Comparison of ENCODE assay signal across 20 mouse cellular contexts in genomic region chr12:17701131-17701720, GRCm38 (mm10). TPM values are rescaled to one million over a fixed set of nuclear protein-coding genes. Genes with fewer than 3 reads are reported as not detected.
A peak's percentile ranks its signal among the peaks of the same experiment; 100 is the strongest.
DNase-seq lines count a peak whose midpoint lies in the region; ATAC-seq and TF ChIP-seq lines count a peak whose summit lies in the region.
"Had no signal": no experiment of that assay in that cellular context is flagged by ENCODE, and none has a peak within 500 bp of the region (broad histone marks: within the 10 kb centered on the region; RNA-seq: fewer than 3 reads in every experiment).

No protein-coding gene starts in this region.

- no peak overlapping the region for H3K4me3 ChIP-seq in heart, adult 2 months
- no peak overlapping the region for H3K4me3 ChIP-seq in liver, adult 2 months (ENCODE audit: insufficient read depth, low read depth, low read length)
- H3K4me3 ChIP-seq in neural tube, embryonic 13.5 days, result no peak overlapping the region
- H3K4me3 ChIP-seq: embryonic facial prominence, embryonic 10.5 days; erythroblast, embryonic 14.5 days; hindbrain, embryonic 15.5 days; neural tube, embryonic 15.5 days had no signal

- 0 out of 2 replicates have a peak, but pooled peaks have one; percentile 15 for TF ChIP-seq EP300 in heart, adult 2 months (IDR thresholded peaks at IDR 0.05; ENCODE audit: insufficient read depth, low read depth, low read length)

- no peaks in the 10 kb centered on the region for H3K27me3 ChIP-seq in heart, adult 2 months (ENCODE audit: control insufficient read depth, insufficient read depth, low read length)
- no peaks in the 10 kb centered on the region for H3K27me3 ChIP-seq in liver, adult 2 months (ENCODE audit: control insufficient read depth, insufficient read depth, low read length)
- H3K27me3 ChIP-seq in neural tube, embryonic 13.5 days, result no peaks in the 10 kb centered on the region
- H3K27me3 ChIP-seq: hindbrain, embryonic 15.5 days; neural tube, embryonic 15.5 days had no signal

- no peak overlapping the region for H3K4me2 ChIP-seq in neural tube, embryonic 13.5 days
- H3K4me2 ChIP-seq: hindbrain, embryonic 15.5 days; neural tube, embryonic 15.5 days had no signal

- H3K36me3 ChIP-seq in heart, adult 2 months (ENCODE audit: control insufficient read depth, insufficient read depth, low read length), result no peaks in the 10 kb centered on the region
- H3K36me3 ChIP-seq in liver, adult 2 months (ENCODE audit: control insufficient read depth, insufficient read depth, low read length), result no peaks in the 10 kb centered on the region
- no peaks in the 10 kb centered on the region for H3K36me3 ChIP-seq in neural tube, embryonic 13.5 days
- H3K36me3 ChIP-seq: embryonic facial prominence, embryonic 10.5 days; G1E; hindbrain, embryonic 15.5 days; neural tube, embryonic 15.5 days had no signal

- DNase-seq in heart, adult 2 months, result no peak
- no peak for DNase-seq in heart, postnatal 4 days
- no peak for DNase-seq in liver, adult 2 months (ENCODE audit: extremely low read depth, low read depth, low spot score)
- no peak for DNase-seq in liver
- DNase-seq in neural tube, embryonic 10.5 days (ENCODE audit: extremely low spot score, low spot score), result no peak
- no peak for DNase-seq in thymus, postnatal 0 days (ENCODE audit: low spot score)
- DNase-seq: adrenal gland, adult 2 months; forebrain, postnatal 0 days; heart, postnatal 14 days; layer of hippocampus, adult 9-11 months; right cerebral cortex, postnatal 25 days; thymus, postnatal 14 days had no signal

- no peak for TF ChIP-seq CTCF in heart, adult 2 months (IDR thresholded peaks at IDR 0.05)
- no peak for TF ChIP-seq CTCF in liver, adult 2 months (IDR thresholded peaks at IDR 0.05; ENCODE audit: low read depth, low read length)

- TF ChIP-seq POLR2A in heart, adult 2 months (IDR thresholded peaks at IDR 0.05; ENCODE audit: insufficient read depth, low read depth, low read length), result no peak
- TF ChIP-seq POLR2A in liver, adult 2 months (IDR thresholded peaks at IDR 0.05; ENCODE audit: extremely low read depth, insufficient read depth, low read length), result no peak

- peaks cover 28% of the 10 kb centered on the region for H3K4me1 ChIP-seq in heart, adult 2 months (ENCODE audit: control insufficient read depth, insufficient read depth, low read length)
- H3K4me1 ChIP-seq in liver, adult 2 months (ENCODE audit: control insufficient read depth, insufficient read depth, low read length), result peaks cover 25% of the 10 kb centered on the region
- H3K4me1 ChIP-seq in neural tube, embryonic 13.5 days (replicated peaks), result peaks cover 38% of the 10 kb centered on the region

- H3K9ac ChIP-seq in heart, adult 2 months (ENCODE audit: low read depth, low read length), result no peak overlapping the region
- H3K9ac ChIP-seq in liver, adult 2 months (ENCODE audit: low read depth, low read length), result no peak overlapping the region
- H3K9ac ChIP-seq in neural tube, embryonic 13.5 days, result no peak overlapping the region
- H3K9ac ChIP-seq: forebrain, postnatal 0 days; hindbrain, embryonic 15.5 days; neural tube, embryonic 15.5 days had no signal

- peak overlapping the region; percentile 61 for H3K27ac ChIP-seq in heart, adult 2 months
- H3K27ac ChIP-seq in liver, adult 2 months (replicated peaks; ENCODE audit: insufficient read depth, low read depth, low read length), result peak overlapping the region; percentile 8; the same call in 1 of the 2 replicates
- H3K27ac ChIP-seq in neural tube, embryonic 13.5 days (replicated peaks), result peak overlapping the region; percentile 55; the same call in 1 of the 2 replicates
- H3K27ac ChIP-seq: embryonic facial prominence, embryonic 10.5 days; hindbrain, embryonic 15.5 days; stomach, postnatal 0 days had no signal

- intact Hi-C loops in heart, adult 2 months (cut with DNase I), result loop anchor here (1.0 to 5.0 kb wide), 2 partner anchors 9 to 66 kb away; no protein-coding TSS in a partner anchor

- H3K79me2 ChIP-seq in heart, adult 2 months (replicated peaks; ENCODE audit: control insufficient read depth, insufficient read depth, low read length), result peaks cover 2% of the 10 kb centered on the region; the same call in 1 of the 2 replicates
- H3K79me2 ChIP-seq in liver, adult 2 months (ENCODE audit: control insufficient read depth, insufficient read depth, low read length), result peaks cover 30% of the 10 kb centered on the region; the same call in 1 of the 2 replicates

- ATAC-seq in neural tube, embryonic 13.5 days (ENCODE audit: low read depth), result no peak
- ATAC-seq: CD4-positive, CD25-positive, alpha-beta regulatory T cell, adult 4 months had no signal

- H3K9me3 ChIP-seq in neural tube, embryonic 13.5 days, result no peaks in the 10 kb centered on the region
- H3K9me3 ChIP-seq: embryonic facial prominence, embryonic 10.5 days; hindbrain, embryonic 15.5 days; neural tube, embryonic 15.5 days had no signal

- WGBS in heart, adult 2 months, result 48% methylated on average over 5 of the region's 5 CpGs
- 22% methylated on average over 5 of the region's 5 CpGs for WGBS in liver, adult 2 months
- WGBS in neural tube, embryonic 13.5 days, result 66% methylated on average over 5 of the region's 5 CpGs

RNA-seq across cellular contexts. Expression of gene Hpcal1, which starts 10.6 kb away (rescaled TPM):
- 10 to 100 TPM; 16.3 to 21.5 TPM for total RNA-seq in heart, adult 2 months (2021)
- 37.9 and 41.9 TPM in 2 replicates for polyA plus RNA-seq in heart, adult 2 months (2012; rRNA removed)
- 10 to 100 TPM; 17.9 to 19.8 TPM for total RNA-seq in heart, postnatal 4 days (2021)
- 8.5 and 10.5 TPM in 2 replicates for total RNA-seq in liver, adult 2 months (2014; rRNA removed)
- polyA plus RNA-seq in liver, adult 2 months (2012; rRNA removed), result 16.6 and 23.2 TPM in 2 replicates
- polyA plus RNA-seq in neural tube, embryonic 13.5 days (2015; fragmentation: Nextera tagmentation; extraction: Ambion mirVana), result 77.0 and 79.2 TPM in 2 replicates
- 145 and 152 TPM in 2 replicates for polyA plus RNA-seq in thymus, postnatal 0 days (2015; fragmentation: Nextera tagmentation; extraction: Ambion mirVana)
- total RNA-seq: G1E had no signal
- polyA plus RNA-seq: G1E had no signal

Comparison
In these comparisons a context has a peak if more than half of its experiments do, and no peak if none do; other contexts are left out.
1. H3K27ac ChIP-seq: peak in every context shown above with its lines; median percentile 61 in heart, adult 2 months; 55 in neural tube, embryonic 13.5 days; 8 in liver, adult 2 months.